Mouse (Mus musculus) E14TG2a.4 (cell line): ENCODE data around the gene Dhx35.
A peak's percentile ranks its signal among the peaks of the same experiment; 100 is the strongest.

ENCODE experiments used
- H3K27me3 ChIP-seq: 2 replicates; pipeline ENCODE4 v1.6.1; 2014; ENCODE audit warnings: low read length, control low read depth; ENCODE audit not compliant: insufficient read depth
- H3K36me3 ChIP-seq: 2 replicates; pipeline ENCODE4 v1.6.1; 2014; ENCODE audit warnings: low read length, control low read depth; ENCODE audit not compliant: insufficient read depth
- H3K4me1 ChIP-seq: replicated peaks from 2 replicates; pipeline ENCODE4 v1.6.1; 2014; ENCODE audit warnings: low read depth, low read length, control low read depth
- H3K4me3 ChIP-seq: replicated peaks from 2 replicates; pipeline ENCODE4 v1.5.1; 2014; ENCODE audit warnings: mild to moderate bottlenecking, low read length
- H3K9me3 ChIP-seq: 2 replicates; pipeline ENCODE4 v1.6.1; 2014; ENCODE audit warnings: low read length, control low read depth
- CTCF ChIP-seq: conservative IDR thresholded peaks from 2 replicates; pipeline ENCODE4 v1.5.1; 2014; ENCODE audit warnings: low read length
- NANOG ChIP-seq: IDR thresholded peaks from 2 replicates; pipeline ENCODE4 v1.6.1; 2014; ENCODE audit warnings: borderline replicate concordance, low read length, mixed read lengths
- POU5F1 ChIP-seq: IDR thresholded peaks from 2 replicates; pipeline ENCODE4 v1.6.1; 2014; ENCODE audit warnings: low read length, borderline replicate concordance

Gene Dhx35

DNA sequence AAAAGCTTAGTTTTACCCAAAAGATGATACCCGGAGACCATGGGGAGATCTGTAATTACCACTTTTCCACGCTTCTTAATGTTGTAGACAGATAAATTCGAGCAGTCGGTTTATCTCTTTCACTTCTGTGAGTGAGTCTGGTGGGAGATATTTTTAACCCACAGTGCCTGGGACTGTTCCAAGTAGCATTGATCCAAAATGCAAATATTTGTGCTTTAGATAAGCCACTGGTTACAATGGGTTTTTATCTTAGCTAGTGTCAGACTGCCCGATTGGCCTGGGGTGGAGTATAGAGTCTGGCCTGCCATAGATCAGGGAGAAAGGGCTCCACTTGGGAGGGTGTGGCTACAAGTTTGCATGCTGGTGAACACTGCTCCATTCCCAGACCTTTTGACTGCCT is 25.8 kb upstream of the Dhx35 start:
- Histone ChIP-seq H3K9me3 (no peaks in the 10 kb centered on the region), H3K36me3 (peaks cover 34% of the 10 kb centered on the region), H3K4me1 (peaks cover 62% of the 10 kb centered on the region)

GRCm38 (mm10) chr2:158770126-158770757 is 24.4 kb upstream of the Dhx35 start:
- peaks cover 66% of the 10 kb centered on the region for H3K4me1 ChIP-seq
- H3K27me3 ChIP-seq: peaks cover 4% of the 10 kb centered on the region; the same call in 1 of the 2 replicates
- peaks cover 46% of the 10 kb centered on the region for H3K36me3 ChIP-seq
- no peaks in the 10 kb centered on the region for H3K9me3 ChIP-seq
- peak overlapping the region; percentile 91 for H3K4me3 ChIP-seq
- no peak for TF ChIP-seq NANOG
- TF ChIP-seq CTCF: no peak

More for the DNA sequence above, 25.8 kb upstream of the Dhx35 start:
- Histone ChIP-seq H3K27me3 (peaks cover 4% of the 10 kb centered on the region; the same call in 1 of the 2 replicates), H3K4me3 (peak overlapping the region; percentile 91)
- no peak for TF ChIP-seq CTCF
- TF ChIP-seq NANOG: no peak
- no peak for TF ChIP-seq POU5F1

GRCm38 (mm10) chr2:158771066-158771763 is 23.4 kb upstream of the Dhx35 start:
- Histone ChIP-seq H3K36me3 (peaks cover 56% of the 10 kb centered on the region), H3K9me3 (no peaks in the 10 kb centered on the region)

GRCm38 (mm10) chr2:158772808-158773207 is 21.8 kb upstream of the Dhx35 start:
- no peak for TF ChIP-seq POU5F1
- TF ChIP-seq CTCF: no peak
- no peak for TF ChIP-seq NANOG
- no peak overlapping the region for H3K4me3 ChIP-seq
- H3K4me1 ChIP-seq: peaks cover 82% of the 10 kb centered on the region
- H3K36me3 ChIP-seq: peaks cover 72% of the 10 kb centered on the region
- H3K27me3 ChIP-seq: peaks cover 4% of the 10 kb centered on the region; the same call in 1 of the 2 replicates
- no peaks in the 10 kb centered on the region for H3K9me3 ChIP-seq

More at GRCm38 (mm10) chr2:158771066-158771763, 23.4 kb upstream of the Dhx35 start:
- Histone ChIP-seq H3K4me1 (peaks cover 75% of the 10 kb centered on the region), H3K4me3 (no peak overlapping the region), H3K27me3 (peaks cover 4% of the 10 kb centered on the region; the same call in 1 of the 2 replicates)
- TF ChIP-seq CTCF (no peak), NANOG (no peak), POU5F1 (no peak)

GRCm38 (mm10) chr2:158774886-158775285 is 19.7 kb upstream of the Dhx35 start:
- Histone ChIP-seq H3K27me3 (no peaks in the 10 kb centered on the region), H3K4me1 (peaks cover 78% of the 10 kb centered on the region), H3K4me3 (no peak overlapping the region), H3K36me3 (peaks cover 89% of the 10 kb centered on the region), H3K9me3 (no peaks in the 10 kb centered on the region)
- no peak for TF ChIP-seq CTCF
- no peak for TF ChIP-seq NANOG
- TF ChIP-seq POU5F1: no peak

GRCm38 (mm10) chr2:158776716-158777115 is 17.9 kb upstream of the Dhx35 start:
- no peaks in the 10 kb centered on the region for H3K27me3 ChIP-seq

DNA sequence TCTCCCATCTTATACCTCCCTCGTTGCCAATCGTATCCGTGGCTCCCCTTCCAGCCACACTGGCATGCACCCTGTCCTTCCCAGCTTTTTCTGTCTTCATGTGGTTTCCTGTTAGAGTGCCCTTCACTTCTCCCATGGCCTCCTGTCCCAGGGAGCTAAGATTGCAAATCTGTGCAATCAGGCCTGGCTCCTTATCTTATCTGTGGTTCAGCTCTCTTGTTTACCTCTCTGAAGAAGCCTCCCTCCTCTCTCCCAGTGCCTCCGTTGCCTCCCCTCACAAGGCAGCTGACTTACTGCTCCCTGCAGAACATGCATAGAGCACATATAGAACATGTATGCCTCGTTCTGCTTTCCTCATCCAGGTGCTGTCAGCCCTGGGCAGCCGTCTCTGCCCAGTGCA is 17.1 kb upstream of the Dhx35 start:
- H3K4me3 ChIP-seq: no peak overlapping the region
- H3K27me3 ChIP-seq: no peaks in the 10 kb centered on the region
- no peaks in the 10 kb centered on the region for H3K9me3 ChIP-seq
- peaks cover 93% of the 10 kb centered on the region for H3K36me3 ChIP-seq
- peaks cover 62% of the 10 kb centered on the region for H3K4me1 ChIP-seq
- TF ChIP-seq NANOG (no peak), CTCF (no peak), POU5F1 (no peak)

More at GRCm38 (mm10) chr2:158776716-158777115, 17.9 kb upstream of the Dhx35 start:
- H3K4me1 ChIP-seq: peaks cover 67% of the 10 kb centered on the region
- TF ChIP-seq NANOG (no peak), POU5F1 (no peak), CTCF (no peak)
- no peaks in the 10 kb centered on the region for H3K9me3 ChIP-seq
- peaks cover 94% of the 10 kb centered on the region for H3K36me3 ChIP-seq
- H3K4me3 ChIP-seq: no peak overlapping the region

- H3K36me3 ChIP-seq: peaks cover 93% of the 10 kb centered on the region
- H3K4me3 ChIP-seq: peak overlapping the region; percentile 45
- TF ChIP-seq CTCF: no peak
- TF ChIP-seq POU5F1: no peak
- TF ChIP-seq NANOG: no peak
- H3K9me3 ChIP-seq: no peaks in the 10 kb centered on the region
- peaks cover 60% of the 10 kb centered on the region for H3K4me1 ChIP-seq
- no peaks in the 10 kb centered on the region for H3K27me3 ChIP-seq
These were observed 16.3 kb upstream of the Dhx35 start for GRCm38 (mm10) chr2:158778349-158778748.
